Mouse (Mus musculus): ENCODE results near the gene Mdga2.

DNA sequence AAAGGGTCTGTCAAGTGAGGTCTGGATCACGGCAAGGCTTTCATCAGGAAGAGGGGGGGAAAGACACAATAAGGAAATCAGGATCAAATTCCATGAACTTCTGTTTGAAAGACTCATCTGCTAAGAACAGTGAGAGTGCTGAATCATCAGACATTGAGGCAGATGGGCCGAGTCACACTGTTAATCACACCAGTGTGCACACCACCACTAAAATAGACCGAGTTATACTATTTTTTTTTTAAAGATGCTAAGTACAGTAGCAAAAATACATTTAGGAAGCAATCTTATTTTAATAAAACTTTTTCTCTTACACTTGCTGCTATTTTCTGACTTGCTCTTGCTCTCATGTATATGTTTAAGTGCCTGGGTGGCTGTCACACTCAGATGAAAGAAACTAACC, 382.0 kb downstream of the Mdga2 start:
- no peak for TF ChIP-seq POLR2A (IDR thresholded peaks at IDR 0.05; ENCODE audit: low read depth, low read length)
- no peak for TF ChIP-seq CTCF (IDR thresholded peaks at IDR 0.05; ENCODE audit: borderline replicate concordance, insufficient read depth, low read length)

Data from embryonic fibroblast, embryonic 13.5 days (primary cell).